Mouse (Mus musculus) ovary, adult 2 months (tissue): Measurements from ENCODE around the gene Rhoj. TPM values are rescaled to one million over a fixed set of nuclear protein-coding genes. Genes with fewer than 3 reads are reported as not detected.

Source experiments
- polyA plus RNA-seq: library from polyadenylated mRNA; depleted of rRNA; stranded (reverse); fragments of >200 nt; gene quantifications from 2 replicates; pipeline ENCODE4 v1.2.3, GENCODE M21; 2012; rRNA removed

Gene Rhoj
- 104 and 125 TPM in 2 replicates for polyA plus RNA-seq

GRCm38 (mm10) chr12:75307961-75308951, at the start of gene Rhoj:
Gene Rhoj (plus strand): TSS chr12:75308322.

GRCm38 (mm10) chr12:75416681-75417080, 108.6 kb downstream of the Rhoj start, which contains the start of gene Gphb5:
Gene Gphb5 (minus strand): TSS chr12:75416781.

Other genes with a start within 250 kb of the Rhoj start
- gene Kcnh5, start 131.0 kb upstream of the Rhoj start, polyA plus RNA-seq, result 0.05 and 0.29 TPM in 2 replicates
- gene Gphb5, start 108.5 kb downstream of the Rhoj start, polyA plus RNA-seq, result 0.08 TPM in 1 of 2 replicates, not detected in the other